Mouse (Mus musculus): ENCODE data around the gene Dock1.

DNA sequence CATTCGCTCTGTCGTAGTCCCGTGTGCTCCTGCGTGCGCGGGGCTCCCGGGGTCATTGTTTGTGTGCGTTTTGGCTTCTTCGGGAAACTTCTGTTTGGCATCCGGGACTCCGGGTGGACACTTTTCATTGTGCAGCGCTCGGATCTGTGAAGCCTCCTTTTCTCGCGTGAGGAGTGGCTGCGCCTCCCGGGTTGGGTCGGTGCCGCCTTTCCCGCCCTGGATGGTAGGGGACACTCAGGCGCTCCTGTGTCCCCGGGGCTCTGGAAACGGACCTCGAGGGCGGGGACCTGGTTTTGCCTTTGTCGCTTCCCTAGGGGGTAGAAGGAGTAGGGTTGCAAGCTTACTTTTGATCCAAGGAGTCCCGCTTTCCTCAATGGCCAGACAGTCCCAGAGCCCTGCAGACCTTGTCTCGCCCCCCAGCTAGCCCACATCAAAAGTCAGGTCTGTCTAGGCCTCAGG is 578 bp downstream of the Dock1 start:
- TF ChIP-seq POLR2A (IDR thresholded peaks at IDR 0.05; ENCODE audit: low read depth, low read length) (no peak), CTCF (IDR thresholded peaks at IDR 0.05; ENCODE audit: borderline replicate concordance, insufficient read depth, low read length) (no peak)

All from embryonic fibroblast, embryonic 13.5 days (primary cell).